8 mouse cellular contexts compared by ENCODE assay signal in the genomic region with DNA sequence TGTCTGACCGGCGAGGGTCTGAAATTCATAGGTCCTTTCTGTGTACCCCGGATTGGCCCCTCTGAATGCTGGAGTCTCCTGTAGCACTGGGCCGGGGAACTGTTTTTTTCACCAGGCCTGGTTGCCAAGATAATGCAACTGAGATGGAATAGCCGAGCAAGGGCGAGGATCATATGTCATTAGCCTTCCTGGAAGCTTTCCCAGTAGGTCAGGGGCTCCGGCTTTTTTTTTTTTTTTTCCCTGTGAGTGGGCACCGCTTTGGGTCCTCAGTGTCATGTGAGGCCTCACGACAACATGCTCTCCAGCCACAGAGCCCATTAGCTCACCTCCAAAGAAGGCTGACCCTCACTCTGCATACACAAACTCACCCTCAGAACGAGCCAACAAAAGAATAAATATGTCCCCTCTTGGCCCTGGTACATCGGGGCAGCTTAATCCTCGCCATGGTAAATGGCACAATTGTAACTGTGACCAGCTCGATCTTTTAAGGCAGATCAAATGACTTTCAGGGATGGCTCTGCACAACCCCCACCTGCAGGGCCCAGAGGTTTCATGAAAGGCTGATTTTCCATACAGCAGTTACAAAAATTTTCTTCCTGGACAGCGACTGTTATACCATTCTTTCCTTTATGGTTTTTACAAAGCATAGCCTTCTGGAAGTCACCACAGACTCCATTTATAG. TPM values are rescaled to one million over a fixed set of nuclear protein-coding genes. Genes with fewer than 3 reads are reported as not detected.
DNase-seq lines count a peak whose midpoint lies in the region; TF ChIP-seq lines count a peak whose summit lies in the region.

No protein-coding gene starts in this region.

- peak; percentile 58 for DNase-seq in gastrocnemius, adult 2 months
- no peak for DNase-seq in gastrocnemius, postnatal 36 days
- peak; percentile 20 to 37 for DNase-seq in adrenal gland, adult 18-20 months (ENCODE audit: low spot score in 2 of 2)
- peak; percentile 11 for DNase-seq in gastrocnemius, postnatal 14 days
- peak; percentile 14 to 16 for DNase-seq in kidney, postnatal 36 days
- no peak for DNase-seq in right cerebral cortex, postnatal 36 days (ENCODE audit: low spot score in 2 of 2)
- no peak for DNase-seq in layer of hippocampus, postnatal 14 days (ENCODE audit: low spot score in 2 of 2)
- DNase-seq in thymus, postnatal 10 days (ENCODE audit: low spot score in 2 of 2): no peak

- peak overlapping the region; percentile 88 for H3K27ac ChIP-seq in gastrocnemius, adult 2 months

- peak overlapping the region; percentile 58 for H3K4me3 ChIP-seq in gastrocnemius, adult 2 months

- intact Hi-C loops in gastrocnemius, adult 2 months (cut with DNase I): loop anchor here (5.0 kb wide), 3 partner anchors 44 to 231 kb away; partner anchors contain the start of gene Pbx1
- intact Hi-C loops in gastrocnemius, postnatal 36 days (cut with DNase I): loop anchor here (10.0 kb wide), 1 partner anchor 262 kb away; no protein-coding TSS in a partner anchor
- intact Hi-C loops in gastrocnemius, postnatal 14 days (cut with DNase I; ENCODE audit: low total_unique reads): no loop called here

- no peak for TF ChIP-seq CTCF in gastrocnemius, adult 2 months (IDR thresholded peaks at IDR 0.05)

RNA-seq across cellular contexts. Expression of gene Pbx1, which starts 44.3 kb away (rescaled TPM):
- total RNA-seq in gastrocnemius, adult 2 months (2021): 10 to 100 TPM; 16.9 to 29.3 TPM
- 10 to 100 TPM; 15.1 to 17.7 TPM for total RNA-seq in gastrocnemius, postnatal 36 days (2021)
- total RNA-seq in adrenal gland, adult 18-20 months (2021): 100 to 1,000 TPM; 143 to 202 TPM
- 10 to 100 TPM; 20.3 to 23.0 TPM for total RNA-seq in gastrocnemius, postnatal 14 days (2021)
- 100 to 1,000 TPM; 103 to 106 TPM for total RNA-seq in layer of hippocampus, postnatal 14 days (2021)

Comparison
In these comparisons a context has a peak if more than half of its experiments do, and no peak if none do; other contexts are left out.
1. DNase-seq: peak in gastrocnemius, adult 2 months (single experiment), adrenal gland, adult 18-20 months (2 of 2), gastrocnemius, postnatal 14 days (single experiment) and kidney, postnatal 36 days (2 of 2); none in gastrocnemius, postnatal 36 days (0 of 2), right cerebral cortex, postnatal 36 days (0 of 2), layer of hippocampus, postnatal 14 days (0 of 2) and thymus, postnatal 10 days (0 of 2).